Mouse (Mus musculus): ENCODE results near the gene Defa34.
"Not testable (repeated sequence)": the region's sequence is repeated elsewhere in the genome, so short reads cannot be mapped to it uniquely, and the experiment has no call there.

DNA sequence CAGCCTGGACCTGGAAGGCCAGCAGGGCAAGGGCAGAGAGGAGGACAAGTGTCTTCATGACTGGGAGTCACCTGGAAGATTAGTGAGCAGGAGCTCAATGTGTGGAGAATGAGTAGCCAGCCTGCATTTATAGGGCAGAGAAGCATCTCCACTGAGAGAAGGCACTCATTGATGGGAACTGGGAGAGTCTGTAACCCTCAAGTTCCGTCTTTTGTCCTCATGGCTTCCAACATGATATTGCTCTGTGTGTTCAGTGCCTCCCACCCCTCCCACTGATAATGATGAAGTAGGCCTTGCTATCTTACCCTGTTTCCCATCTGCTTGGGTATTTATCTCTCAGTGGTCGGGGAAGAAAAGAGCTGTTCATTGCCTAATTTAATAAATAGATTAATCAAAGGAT lies 37.9 kb downstream of the Defa34 start, which contains the start of gene AY761184:
- TF ChIP-seq CTCF, EP300 (IDR thresholded peaks at IDR 0.05; ENCODE audit: low read depth): not testable (repeated sequence)
